10 mouse cellular contexts compared by ENCODE assay signal in the genomic region with DNA sequence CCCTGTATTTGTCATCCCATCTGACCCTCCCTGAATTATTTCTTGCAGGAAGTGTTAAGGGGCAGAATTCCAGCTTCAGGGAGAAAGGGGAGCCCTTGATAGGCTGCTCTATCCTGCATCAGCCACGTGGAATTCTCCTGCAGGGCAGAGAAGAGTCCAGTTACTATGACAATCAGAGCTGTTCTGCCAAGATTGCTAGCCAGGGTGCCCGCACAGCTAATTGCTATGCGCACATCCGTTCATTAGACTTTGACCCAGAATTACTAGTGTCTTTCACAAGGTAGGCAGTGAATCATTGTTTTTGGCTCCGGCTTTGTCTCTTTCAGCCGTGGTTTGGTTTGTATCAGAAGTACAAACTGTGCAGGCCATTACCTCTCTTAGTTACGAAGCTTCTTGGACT. TPM values are rescaled to one million over a fixed set of nuclear protein-coding genes. Genes with fewer than 3 reads are reported as not detected.
DNase-seq lines count a peak whose midpoint lies in the region.
"Had no signal": no experiment of that assay in that cellular context is flagged by ENCODE, and none has a peak within 500 bp of the region (broad histone marks: within the 10 kb centered on the region; RNA-seq: fewer than 3 reads in every experiment).

No protein-coding gene starts in this region.

- DNase-seq in adrenal gland, adult 8-10 months: peak; percentile 6
- no peak for DNase-seq in adrenal gland, postnatal 4 days (ENCODE audit: low spot score in 2 of 2)
- DNase-seq in urinary bladder, postnatal 14 days (ENCODE audit: low spot score): peak; percentile 6
- no peak for DNase-seq in urinary bladder, postnatal 4 days (ENCODE audit: low spot score in 2 of 2)
- DNase-seq in kidney, postnatal 4 days: peak; percentile 16 to 18
- DNase-seq in gastrocnemius, postnatal 14 days: no peak
- DNase-seq in spleen, adult 18-20 months: no peak
- no peak for DNase-seq in heart, embryonic 10.5 days (ENCODE audit: low spot score)

- WGBS in heart, embryonic 10.5 days: 75% methylated on average over 7 of the region's 7 CpGs

- no peaks in the 10 kb centered on the region for H3K36me3 ChIP-seq in heart, embryonic 10.5 days
- H3K36me3 ChIP-seq: limb, embryonic 15.5 days had no signal

- no peak overlapping the region for H3K4me3 ChIP-seq in heart, embryonic 10.5 days
- H3K4me3 ChIP-seq: erythroblast, embryonic 14.5 days; limb, embryonic 15.5 days had no signal

- H3K9me3 ChIP-seq in heart, embryonic 10.5 days: no peaks in the 10 kb centered on the region
- H3K9me3 ChIP-seq: limb, embryonic 15.5 days had no signal

- no peak overlapping the region for H3K27ac ChIP-seq in heart, embryonic 10.5 days
- H3K27ac ChIP-seq: limb, embryonic 15.5 days had no signal

- peaks cover 12% of the 10 kb centered on the region for H3K4me1 ChIP-seq in heart, embryonic 10.5 days

- H3K27me3 ChIP-seq in heart, embryonic 10.5 days (ENCODE audit: insufficient read depth, poor library complexity, severe bottlenecking): no peaks in the 10 kb centered on the region
- H3K27me3 ChIP-seq: limb, embryonic 15.5 days had no signal

- intact Hi-C loops in gastrocnemius, postnatal 14 days (cut with DNase I; ENCODE audit: low total_unique reads): no loop called here

RNA-seq across cellular contexts. Expression of a gene that starts 33.0 kb away (rescaled TPM):
- 1 to 10 TPM; 3.3 to 5.0 (median 4.1) TPM for total RNA-seq in adrenal gland, adult 8-10 months (2022)
- total RNA-seq in adrenal gland, postnatal 4 days (2021): 1 to 10 TPM; 5.2 to 7.4 TPM
- total RNA-seq in gastrocnemius, postnatal 14 days (2021): 1 to 10 TPM; 2.9 to 4.6 TPM
- 9.3 and 9.4 TPM in 2 replicates for polyA plus RNA-seq in heart, embryonic 10.5 days (2016; fragmentation: Nextera tagmentation; extraction: Ambion mirVana)
- polyA plus RNA-seq: erythroblast, embryonic 14.5 days had no signal

Comparison
In these comparisons a context has a peak if more than half of its experiments do, and no peak if none do; other contexts are left out.
1. DNase-seq: peak in adrenal gland, adult 8-10 months (single experiment), urinary bladder, postnatal 14 days (single experiment) and kidney, postnatal 4 days (2 of 2); none in adrenal gland, postnatal 4 days (0 of 2), urinary bladder, postnatal 4 days (0 of 2), gastrocnemius, postnatal 14 days (single experiment), spleen, adult 18-20 months (0 of 2) and heart, embryonic 10.5 days (single experiment).